Mouse (Mus musculus) liver, embryonic 11.5 days (tissue): ENCODE measurements around the gene Sord. TPM values are rescaled to one million over a fixed set of nuclear protein-coding genes. Genes with fewer than 3 reads are reported as not detected.
A peak's percentile ranks its signal among the peaks of the same experiment; 100 is the strongest.

Experiments used
- ATAC-seq: fragments of 200-750 bp; cut with Nextera tagmentation; replicated peaks from 2 replicates; pipeline ENCODE4 v1.8.0; 2017; ENCODE audit warnings: moderate number of reproducible peaks, mild to moderate bottlenecking, moderate TSS enrichment, moderate library complexity; ENCODE audit not compliant: low FRiP score
- DNase-seq: peaks from one replicate; pipeline ENCODE4 v3.0.0-alpha.2; 2017; ENCODE audit warnings: low spot score
- H3K27ac ChIP-seq: fragments of 300-500 bp; sonication (generic); 2 replicates; pipeline ENCODE4 v1.5.1; 2014; ENCODE audit warnings: mild to moderate bottlenecking, low read depth, low read length, control low read depth
- H3K27me3 ChIP-seq: fragments of 300-500 bp; sonication (generic); replicated peaks from 2 replicates; pipeline ENCODE4 v1.6.1; 2014; ENCODE audit warnings: low read length, mixed read lengths; ENCODE audit not compliant: control insufficient read depth, insufficient read depth
- H3K36me3 ChIP-seq: fragments of 300-500 bp; sonication (generic); 2 replicates; pipeline ENCODE4 v1.6.1; 2014; ENCODE audit warnings: mild to moderate bottlenecking, low read length, moderate library complexity, mixed read lengths; ENCODE audit not compliant: control insufficient read depth, insufficient read depth
- H3K4me1 ChIP-seq: fragments of 300-500 bp; sonication (generic); replicated peaks from 2 replicates; pipeline ENCODE4 v1.6.1; 2014; ENCODE audit warnings: low read length, mixed read lengths; ENCODE audit not compliant: control insufficient read depth, insufficient read depth
- H3K4me2 ChIP-seq: fragments of 300-500 bp; sonication (generic); 2 replicates; pipeline ENCODE4 v1.6.1; 2014; ENCODE audit warnings: mild to moderate bottlenecking, control low read depth, moderate library complexity
- H3K4me3 ChIP-seq: fragments of 300-500 bp; sonication (generic); 2 replicates; pipeline ENCODE4 v1.5.1; 2014; ENCODE audit warnings: low read depth, low read length, control low read depth
- H3K9ac ChIP-seq: fragments of 300-500 bp; sonication (generic); 2 replicates; pipeline ENCODE4 v1.6.1; 2014; ENCODE audit warnings: low read depth, low read length, control low read depth
- H3K9me3 ChIP-seq: fragments of 300-500 bp; sonication (generic); 2 replicates; pipeline ENCODE4 v1.6.1; 2016; ENCODE audit warnings: low read length, inconsistent platforms, mixed read lengths; ENCODE audit not compliant: control insufficient read depth
- WGBS: fragments of 180-500 bp; shearing (Covaris S2); extraction: QIAGEN DNeasy Blood & Tissue Kit; methylation state at CpG from one replicate; pipeline ENCODE4 v1.1.7; 2014; 5-methylcytosine and 5-hydroxymethylcytosine counted together
- polyA plus RNA-seq: library from polyadenylated mRNA; unstranded; fragments of >200 nt; fragmentation: Nextera tagmentation; extraction: Ambion mirVana; gene quantifications from 2 replicates; pipeline ENCODE4 v1.2.1, GENCODE M21; 2014

Gene Sord
- polyA plus RNA-seq, 1 experiment from 2014 or later: 172 TPM

GRCm38 (mm10) chr2:122294916-122295315, 60.4 kb downstream of the Sord start:
- Histone ChIP-seq H3K36me3 (no peaks in the 10 kb centered on the region), H3K27me3 (peaks cover 77% of the 10 kb centered on the region), H3K9ac (no peak overlapping the region), H3K4me2 (no peak overlapping the region), H3K9me3 (no peaks in the 10 kb centered on the region), H3K27ac (no peak overlapping the region), H3K4me3 (no peak overlapping the region), H3K4me1 (no peaks in the 10 kb centered on the region)
- DNase-seq (no peak), ATAC-seq (no peak)
- WGBS: 8% methylated on average over 7 of the region's 7 CpGs

- H3K4me1 ChIP-seq: peaks cover 2% of the 10 kb centered on the region; the same call in 1 of the 2 replicates
- H3K4me2 ChIP-seq: no peak overlapping the region
- ATAC-seq: no peak
Measured at GRCm38 (mm10) chr2:122297271-122298095, 62.9 kb downstream of the Sord start.

DNA sequence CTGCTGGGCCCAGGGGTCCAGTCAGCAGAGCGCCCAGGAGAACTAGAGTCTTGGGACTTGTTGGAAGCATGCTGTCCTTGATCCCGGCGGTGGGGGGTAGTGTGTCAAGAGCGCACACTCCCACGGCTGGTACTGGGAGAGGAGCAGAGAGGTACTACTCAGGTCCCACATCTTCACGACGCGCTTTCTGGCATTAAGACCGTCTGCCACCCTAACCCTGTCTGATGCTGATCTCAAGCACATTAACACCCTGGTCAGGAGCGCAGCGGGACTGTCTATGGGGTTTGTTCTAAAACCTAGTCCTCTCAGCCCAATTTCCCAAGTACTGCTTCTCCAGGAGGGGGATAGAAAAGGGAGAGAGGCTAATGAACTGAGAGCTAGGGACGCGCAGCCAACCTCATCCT, 63.5 kb downstream of the Sord start, which contains the start of gene Duox2:
TSS of gene Duox2 (minus strand) at position 354 of the 404 bp plus-strand sequence.
- Histone ChIP-seq H3K27ac (no peak within 1 kb of the TSS), H3K9me3 (no peaks in the 10 kb centered on the region), H3K36me3 (no peaks in the 10 kb centered on the region), H3K4me1 (peaks cover 2% of the 10 kb centered on the region; the same call in 1 of the 2 replicates), H3K4me3 (peak within 1 kb of the TSS; percentile 8), H3K27me3 (peaks cover 95% of the 10 kb centered on the region), H3K9ac (no peak within 1 kb of the TSS), H3K4me2 (peak within 1 kb of the TSS; percentile 46)
- 4% methylated on average over 13 of the region's 13 CpGs for WGBS
- no peak for DNase-seq
- no peak for ATAC-seq

More at GRCm38 (mm10) chr2:122297271-122298095, 62.9 kb downstream of the Sord start:
- Histone ChIP-seq H3K36me3 (no peaks in the 10 kb centered on the region), H3K27ac (no peak overlapping the region), H3K9me3 (no peaks in the 10 kb centered on the region), H3K4me3 (no peak overlapping the region), H3K27me3 (peaks cover 94% of the 10 kb centered on the region), H3K9ac (no peak overlapping the region)
- no peak for DNase-seq
- WGBS: 2% methylated on average over 35 of the region's 35 CpGs

GRCm38 (mm10) chr2:122298596-122299490, 64.3 kb downstream of the Sord start, which contains the start of gene Duoxa2:
Gene Duoxa2, plus strand, starts transcription at chr2:122298900.
- ATAC-seq: no peak
- H3K4me1 ChIP-seq: peaks cover 2% of the 10 kb centered on the region; the same call in 1 of the 2 replicates
- no peak within 1 kb of the TSS for H3K27ac ChIP-seq
- H3K27me3 ChIP-seq: peaks cover 90% of the 10 kb centered on the region
- H3K4me2 ChIP-seq: peak within 1 kb of the TSS; percentile 46
- no peak within 1 kb of the TSS for H3K9ac ChIP-seq
- no peak for DNase-seq
- no peaks in the 10 kb centered on the region for H3K9me3 ChIP-seq
- 2% methylated on average over 43 of the region's 43 CpGs for WGBS
- no peaks in the 10 kb centered on the region for H3K36me3 ChIP-seq
- peak within 1 kb of the TSS; percentile 8 for H3K4me3 ChIP-seq

GRCm38 (mm10) chr2:122299911-122300655, 65.5 kb downstream of the Sord start:
- DNase-seq (no peak), ATAC-seq (no peak)
- 11% methylated on average over 14 of the region's 14 CpGs for WGBS
- no peaks in the 10 kb centered on the region for H3K36me3 ChIP-seq
- peaks cover 2% of the 10 kb centered on the region; the same call in 1 of the 2 replicates for H3K4me1 ChIP-seq
- H3K27me3 ChIP-seq: peaks cover 89% of the 10 kb centered on the region
- no peak overlapping the region for H3K27ac ChIP-seq
- no peak overlapping the region for H3K4me3 ChIP-seq
- H3K9me3 ChIP-seq: no peaks in the 10 kb centered on the region
- no peak overlapping the region for H3K4me2 ChIP-seq
- no peak overlapping the region for H3K9ac ChIP-seq

GRCm38 (mm10) chr2:122300656-122301020, 66.1 kb downstream of the Sord start:
- DNase-seq (no peak), ATAC-seq (no peak)
- Histone ChIP-seq H3K9ac (no peak overlapping the region), H3K9me3 (no peaks in the 10 kb centered on the region), H3K27ac (no peak overlapping the region), H3K4me3 (no peak overlapping the region), H3K4me1 (peaks cover 2% of the 10 kb centered on the region; the same call in 1 of the 2 replicates), H3K4me2 (no peak overlapping the region), H3K27me3 (peaks cover 88% of the 10 kb centered on the region), H3K36me3 (no peaks in the 10 kb centered on the region)
- WGBS: 5% methylated on average over 14 of the region's 14 CpGs

- Histone ChIP-seq H3K9me3 (no peaks in the 10 kb centered on the region), H3K4me1 (peaks cover 2% of the 10 kb centered on the region; the same call in 1 of the 2 replicates), H3K9ac (no peak overlapping the region), H3K27me3 (peaks cover 88% of the 10 kb centered on the region), H3K36me3 (no peaks in the 10 kb centered on the region), H3K4me2 (peak overlapping the region; percentile 63), H3K27ac (no peak overlapping the region), H3K4me3 (peak overlapping the region; percentile 40)
- ATAC-seq: no peak; the same call in 1 of the 2 replicates
- 2% methylated on average over 48 of the region's 48 CpGs for whole genome bisulfite sequencing
- DNase-seq: peak; percentile 55
Measured at GRCm38 (mm10) chr2:122301081-122301920, 66.8 kb downstream of the Sord start.
